Mouse (Mus musculus) thymus, adult 2 months (tissue): ENCODE measurements around the gene Mapre3. TPM values are rescaled to one million over a fixed set of nuclear protein-coding genes. Genes with fewer than 3 reads are reported as not detected.

Experiments
- DNase-seq: peaks from one replicate; pipeline ENCODE4 v3.0.0; 2021
- H3K27ac ChIP-seq: fragments of 200-500 bp; 2 replicates; pipeline ENCODE4 v1.5.1; 2012; ENCODE audit warnings: low read length, control low read depth; ENCODE audit not compliant: control insufficient read depth, insufficient read depth
- H3K27me3 ChIP-seq: fragments of 200-500 bp; 2 replicates; pipeline ENCODE4 v1.6.1; 2012; ENCODE audit warnings: mild to moderate bottlenecking, low read length, moderate library complexity, mixed read lengths; ENCODE audit not compliant: control insufficient read depth, insufficient read depth
- H3K36me3 ChIP-seq: fragments of 200-500 bp; 2 replicates; pipeline ENCODE4 v1.6.1; 2012; ENCODE audit warnings: mild to moderate bottlenecking, low read length, moderate library complexity; ENCODE audit not compliant: control insufficient read depth, insufficient read depth
- H3K4me1 ChIP-seq: fragments of 200-500 bp; replicated peaks from 2 replicates; pipeline ENCODE4 v1.6.1; 2012; ENCODE audit warnings: low read length; ENCODE audit not compliant: control insufficient read depth, insufficient read depth
- H3K4me3 ChIP-seq: fragments of 200-500 bp; 2 replicates; pipeline ENCODE4 v1.5.1; 2012; ENCODE audit warnings: mild to moderate bottlenecking, low read length, control low read depth, moderate library complexity; ENCODE audit not compliant: control insufficient read depth, insufficient read depth
- CTCF ChIP-seq: fragments of 200-500 bp; IDR thresholded peaks from 2 replicates; pipeline ENCODE4 v1.5.1; 2012; ENCODE audit warnings: mild to moderate bottlenecking, control low read depth, low read length, moderate library complexity, borderline replicate concordance; ENCODE audit not compliant: control insufficient read depth, poor library complexity, insufficient read depth; ENCODE audit errors: extremely low read depth
- POLR2A ChIP-seq: fragments of 200-500 bp; IDR thresholded peaks from 2 replicates; pipeline ENCODE4 v1.6.1; 2012; ENCODE audit warnings: mild to moderate bottlenecking, low read length, control low read depth, moderate library complexity; ENCODE audit not compliant: control insufficient read depth, poor library complexity, insufficient read depth; ENCODE audit errors: extremely low read depth
- WGBS: fragments of 180-500 bp; shearing (Covaris S2); methylation state at CpG from one replicate; pipeline ENCODE4 v1.1.7; 2018; 5-methylcytosine and 5-hydroxymethylcytosine counted together
- polyA plus RNA-seq: library from polyadenylated mRNA; depleted of rRNA; stranded (reverse); fragments of >200 nt; gene quantifications from 2 replicates; pipeline ENCODE4 v1.2.3, GENCODE M21; 2012; rRNA removed

The Mapre3 gene
- 11.5 and 16.6 TPM in 2 replicates for polyA plus RNA-seq

- Histone ChIP-seq H3K4me1 (peaks cover 7% of the 10 kb centered on the region), H3K27me3 (no peaks in the 10 kb centered on the region; the same call in 1 of the 2 replicates), H3K27ac (no peak within 1 kb of the TSS), H3K36me3 (no peaks in the 10 kb centered on the region), H3K4me3 (peak within 1 kb of the TSS; percentile 94)
- TF ChIP-seq POLR2A, result no peak
- no peak for TF ChIP-seq CTCF
- under 1% methylated on average over 59 of the region's 59 CpGs for WGBS
- DNase-seq, result peak; percentile 85
Measured at GRCm38 (mm10) chr5:30814424-30815119, at the start of gene Mapre3. Gene Mapre3, plus strand, starts transcription at chr5:30814641.

- Histone ChIP-seq H3K36me3 (no peaks in the 10 kb centered on the region), H3K4me3 (no peak overlapping the region), H3K4me1 (no peaks in the 10 kb centered on the region), H3K27ac (no peak overlapping the region), H3K27me3 (no peaks in the 10 kb centered on the region)
- 91% methylated on average over 12 of the region's 12 CpGs for WGBS
- DNase-seq, result no peak
- no peak for TF ChIP-seq POLR2A
Measured at GRCm38 (mm10) chr5:30765596-30766370, 48.7 kb upstream of the Mapre3 start.

- DNase-seq, result no peak
- Histone ChIP-seq H3K27me3 (no peaks in the 10 kb centered on the region), H3K4me1 (no peaks in the 10 kb centered on the region), H3K4me3 (no peak overlapping the region), H3K36me3 (no peaks in the 10 kb centered on the region), H3K27ac (no peak overlapping the region)
- WGBS, result 90% methylated on average over 4 of the region's 4 CpGs
- TF ChIP-seq CTCF (no peak), POLR2A (no peak)
Measured at GRCm38 (mm10) chr5:30768082-30768481, 46.4 kb upstream of the Mapre3 start.

GRCm38 (mm10) chr5:30768598-30768997 is 45.8 kb upstream of the Mapre3 start:
- WGBS, result 44% methylated on average over 9 of the region's 9 CpGs

GRCm38 (mm10) chr5:30769075-30769474 is 45.4 kb upstream of the Mapre3 start:
- Histone ChIP-seq H3K4me1 (no peaks in the 10 kb centered on the region), H3K36me3 (no peaks in the 10 kb centered on the region), H3K4me3 (no peak overlapping the region), H3K27me3 (no peaks in the 10 kb centered on the region), H3K27ac (no peak overlapping the region)
- no peak for TF ChIP-seq CTCF
- TF ChIP-seq POLR2A, result no peak
- no peak for DNase-seq
- WGBS, result 94% methylated on average over 9 of the region's 9 CpGs

More at GRCm38 (mm10) chr5:30768598-30768997, 45.8 kb upstream of the Mapre3 start:
- H3K27me3 ChIP-seq, result no peaks in the 10 kb centered on the region
- no peak overlapping the region for H3K27ac ChIP-seq
- H3K4me3 ChIP-seq, result no peak overlapping the region
- TF ChIP-seq CTCF, result no peak
- no peak for TF ChIP-seq POLR2A
- no peak for DNase-seq
- no peaks in the 10 kb centered on the region for H3K4me1 ChIP-seq
- no peaks in the 10 kb centered on the region for H3K36me3 ChIP-seq

GRCm38 (mm10) chr5:30774601-30775371 is 39.7 kb upstream of the Mapre3 start:
- Histone ChIP-seq H3K27ac (no peak overlapping the region), H3K36me3 (no peaks in the 10 kb centered on the region), H3K27me3 (no peaks in the 10 kb centered on the region; the same call in 1 of the 2 replicates), H3K4me3 (no peak overlapping the region), H3K4me1 (no peaks in the 10 kb centered on the region)
- DNase-seq, result peak; percentile 80
- TF ChIP-seq POLR2A (no peak), CTCF (peak; percentile 79)
- 14% methylated on average over 20 of the region's 20 CpGs for WGBS
